Mouse (Mus musculus) retina, postnatal 1 day (tissue): Measurements from ENCODE around the gene Hacl1.
"Not testable (repeated sequence)": the region's sequence is repeated elsewhere in the genome, so short reads cannot be mapped to it uniquely, and the experiment has no call there.

Experiments used
- DNase-seq: peaks from one replicate; pipeline ENCODE4 v3.0.0-alpha.2; 2012

Hacl1 gene

DNA sequence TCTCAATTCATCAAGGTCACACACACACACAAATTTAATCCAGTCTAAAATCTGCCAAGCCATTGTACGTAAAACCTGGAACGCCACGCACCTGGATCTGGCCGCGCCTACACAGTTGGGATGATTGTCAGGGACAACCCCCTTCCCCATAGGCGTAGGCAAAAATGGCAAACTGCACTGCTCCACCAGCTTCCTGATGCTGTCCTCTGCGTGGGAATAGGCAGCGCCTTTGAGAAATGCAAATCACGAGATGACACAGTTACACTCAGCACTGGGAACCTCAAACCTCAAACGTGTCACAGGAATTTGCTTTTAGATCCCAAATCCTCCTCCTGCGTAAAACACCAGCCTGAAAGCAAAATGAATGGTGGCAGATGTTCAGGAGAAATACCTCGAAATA lies 18.3 kb downstream of the Hacl1 start:
- no peak for DNase-seq

DNA sequence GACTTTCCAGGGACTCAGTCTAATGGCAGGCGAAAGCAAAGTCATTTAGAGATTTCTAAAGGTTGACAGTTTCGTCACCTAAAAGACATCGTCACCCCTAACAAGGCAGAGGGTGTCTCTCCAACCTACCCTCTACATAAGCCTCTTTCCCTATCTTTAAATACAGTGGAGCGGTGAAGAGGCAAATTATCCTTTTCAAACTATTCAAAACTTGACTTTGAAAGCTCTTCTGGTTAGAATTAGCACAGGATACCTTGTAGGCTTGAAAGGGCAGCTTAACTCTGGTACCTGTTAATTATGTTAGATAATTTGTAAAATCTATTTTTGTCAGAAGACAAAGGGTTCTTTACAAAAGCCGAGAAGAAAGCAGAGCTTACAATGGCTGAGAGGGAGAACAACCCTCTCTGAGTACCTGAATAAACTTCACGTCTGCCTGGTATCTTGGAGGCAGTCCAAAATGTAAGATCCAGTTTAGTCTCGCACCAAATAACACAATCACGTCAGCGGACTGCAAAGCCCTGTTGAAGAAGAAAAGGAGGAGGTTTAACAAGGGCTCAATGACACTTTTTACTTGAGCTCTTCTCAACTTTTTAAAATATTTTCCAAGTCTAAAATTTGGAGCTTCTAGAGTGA lies 20.4 kb downstream of the Hacl1 start:
- no peak for DNase-seq

DNA sequence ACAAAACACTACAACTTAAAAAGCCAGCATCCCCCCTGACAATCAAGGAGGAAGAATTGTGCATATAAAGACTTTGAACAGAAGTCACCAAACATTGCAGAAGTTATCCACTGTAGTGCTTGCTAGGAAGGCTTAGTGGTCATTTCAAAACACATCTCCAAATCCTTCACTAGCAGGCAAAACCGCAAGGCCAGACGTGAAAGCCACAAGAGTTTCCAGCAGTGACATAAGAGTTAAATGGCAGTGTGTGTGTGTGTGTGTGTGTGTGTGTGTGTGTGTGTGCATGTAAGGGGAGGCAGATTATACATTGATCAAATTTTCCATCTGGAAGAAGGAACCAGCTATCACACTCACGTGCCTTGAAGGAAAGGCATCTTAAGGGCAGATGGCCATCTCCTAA lies 23.1 kb downstream of the Hacl1 start:
- DNase-seq = no peak

DNA sequence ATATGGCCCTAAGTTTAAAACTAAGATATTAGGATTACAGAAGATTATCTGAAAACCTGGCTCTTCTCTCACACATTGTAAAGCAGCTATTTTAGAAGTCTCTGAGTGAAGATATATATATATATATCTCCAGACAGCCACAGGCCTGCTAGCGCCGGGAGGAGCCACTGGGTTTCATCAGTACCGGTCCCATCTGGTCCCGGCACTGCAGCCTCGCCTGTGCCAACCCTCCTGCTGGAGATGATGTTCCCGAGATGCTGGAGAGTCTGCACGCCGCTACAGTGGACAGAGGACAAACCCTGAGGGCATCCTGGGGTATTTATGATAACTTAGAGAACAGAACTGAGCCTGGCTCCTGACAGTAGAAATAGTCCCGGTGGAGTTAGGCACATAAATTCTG lies 23.9 kb downstream of the Hacl1 start:
- no peak for DNase-seq

DNA sequence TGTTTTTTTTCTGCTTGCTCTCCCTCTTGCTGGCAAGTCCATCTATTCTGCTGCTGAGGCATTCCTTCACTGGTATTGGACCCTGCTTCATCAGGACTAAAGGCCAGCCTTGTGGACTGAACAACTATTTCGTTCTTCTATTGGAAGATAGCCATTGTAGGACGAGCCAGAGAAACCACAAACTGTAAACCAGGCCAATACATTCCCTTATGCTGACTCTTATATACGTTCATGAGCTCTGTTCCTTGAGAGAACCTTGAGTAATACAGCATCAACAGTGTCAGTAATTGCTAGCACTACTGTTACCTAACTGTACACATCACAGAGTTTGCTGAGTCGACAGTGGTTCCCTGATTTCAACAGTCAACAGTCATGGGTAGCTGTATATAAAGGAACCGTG lies 27.4 kb downstream of the Hacl1 start:
- DNase-seq = no peak

DNA sequence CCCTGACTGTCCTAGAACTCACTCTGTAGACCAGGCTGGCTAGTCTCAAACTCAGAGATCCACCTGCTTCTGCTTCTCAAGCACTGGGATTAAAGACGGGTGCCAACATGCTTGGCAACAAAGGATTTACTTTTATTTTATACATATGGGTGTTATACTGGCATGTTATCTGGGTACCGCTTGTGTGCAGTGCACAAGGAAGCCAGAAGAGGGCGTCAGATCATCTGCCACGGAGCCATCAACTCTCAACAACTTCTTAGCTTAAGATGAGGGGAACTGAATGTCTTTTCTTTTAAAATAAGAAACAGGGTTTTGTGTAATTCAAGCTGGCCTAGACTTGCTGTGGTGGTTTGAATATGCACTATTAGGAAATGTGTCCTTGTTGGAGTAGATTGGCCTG lies 29.1 kb downstream of the Hacl1 start:
- no peak for DNase-seq

DNA sequence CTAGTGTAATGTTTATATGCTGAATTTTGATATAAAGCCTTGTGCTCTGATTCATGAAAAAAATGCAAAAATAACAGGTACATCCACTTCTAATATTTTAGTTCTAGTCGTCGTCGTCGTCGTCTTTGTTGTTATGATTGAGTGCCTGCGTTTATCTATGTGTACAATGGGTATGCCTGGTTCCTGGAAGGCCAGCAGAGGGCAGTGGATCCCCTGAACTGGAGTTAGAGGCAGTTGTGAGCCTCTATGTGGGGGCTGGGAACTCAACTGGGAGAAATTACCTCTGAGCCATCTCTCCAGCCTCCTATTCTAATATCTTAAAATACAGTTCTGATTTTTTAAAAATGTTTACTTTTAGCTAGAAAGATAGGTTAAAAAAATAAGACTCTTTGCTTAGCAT lies 35.6 kb downstream of the Hacl1 start:
- no peak for DNase-seq

DNA sequence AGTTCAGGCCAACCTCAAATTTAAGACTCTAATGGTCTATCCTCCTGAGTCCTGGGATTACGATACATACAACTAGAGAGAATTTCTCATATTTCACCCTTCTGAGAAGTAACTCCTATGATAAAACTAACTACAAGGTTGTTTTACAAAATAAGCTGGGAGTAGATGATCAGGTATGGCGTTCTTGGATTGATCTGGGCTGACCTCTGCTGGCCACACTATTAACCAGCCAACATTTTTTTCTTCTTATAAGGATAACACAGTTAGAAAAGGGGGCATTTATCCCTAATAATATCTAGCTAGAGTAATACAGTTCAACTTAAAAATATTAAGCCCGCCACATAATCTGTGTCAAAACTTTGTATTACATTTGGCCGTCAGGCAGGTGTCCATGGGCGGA lies 36.2 kb downstream of the Hacl1 start:
- peak; percentile 6 for DNase-seq

DNA sequence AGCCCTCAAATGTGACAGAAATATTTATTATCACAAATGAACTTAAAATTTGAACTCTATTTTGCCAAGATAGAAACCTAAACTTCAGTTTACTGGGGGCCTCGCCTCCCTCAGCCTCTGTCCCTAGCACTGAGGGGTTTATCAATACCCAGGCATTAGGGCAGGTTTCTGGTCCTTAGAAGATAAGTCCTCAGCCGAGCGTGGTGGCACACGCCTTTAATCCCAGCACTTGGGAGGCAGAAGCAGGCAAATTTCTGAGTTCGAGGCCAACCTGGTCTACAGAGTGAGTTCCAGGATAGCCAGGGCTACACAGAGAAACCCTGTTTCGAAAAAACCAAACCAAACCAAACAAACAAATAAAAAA lies 38.5 kb downstream of the Hacl1 start:
- DNase-seq = not testable (repeated sequence)

DNA sequence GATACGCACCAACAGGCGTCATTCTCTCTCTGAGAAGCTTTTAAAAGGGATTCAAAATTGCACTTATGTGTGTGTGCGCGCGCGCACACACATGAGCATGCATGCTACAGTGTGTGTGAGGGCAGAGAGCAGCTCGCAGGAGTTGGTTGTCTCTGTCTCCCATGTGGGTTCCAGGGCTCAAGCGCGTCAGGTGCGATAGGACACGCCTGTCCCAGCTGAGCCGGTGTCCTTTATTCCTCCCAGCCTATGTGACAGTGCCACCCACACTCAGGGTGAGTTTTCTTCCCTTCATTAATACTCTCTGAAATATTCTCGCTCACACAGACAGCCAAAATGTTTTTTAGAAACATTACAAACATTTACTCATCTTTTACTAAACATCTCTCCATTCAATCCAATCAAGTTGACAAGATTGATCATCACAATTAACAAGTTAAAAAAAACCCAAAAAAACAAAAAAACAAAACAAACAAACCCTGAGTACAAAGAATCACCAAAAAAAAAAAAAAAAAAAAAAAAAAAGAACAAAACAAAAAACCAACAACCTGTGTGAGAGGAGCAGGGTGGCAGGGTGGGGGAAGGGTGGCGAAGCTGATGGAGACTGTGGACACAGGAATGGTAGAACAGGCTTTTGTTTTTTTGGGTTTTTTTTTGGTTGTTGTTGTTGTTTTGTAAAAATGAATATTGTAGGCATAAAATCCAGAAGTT lies 39.0 kb downstream of the Hacl1 start:
- no peak for DNase-seq

DNA sequence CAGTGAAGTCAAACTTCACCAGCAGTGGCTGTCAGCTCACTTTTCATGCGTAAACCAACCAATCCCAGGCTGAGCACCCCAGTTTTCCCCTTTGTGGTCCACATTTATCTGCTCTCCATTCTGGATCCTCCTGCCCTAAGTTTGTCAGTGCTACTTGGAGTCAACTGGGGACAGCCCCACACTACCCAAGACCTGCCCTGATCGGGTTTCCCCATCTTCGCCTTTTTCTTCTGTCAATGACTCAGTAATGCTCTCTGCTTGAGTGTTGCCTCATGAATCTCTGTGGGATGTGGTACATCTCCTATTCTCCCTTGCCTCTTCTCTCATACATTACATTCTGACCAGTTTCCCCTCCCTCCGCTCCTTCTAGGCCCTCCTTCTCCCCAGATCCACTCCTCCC lies 43.6 kb downstream of the Hacl1 start:
- no peak for DNase-seq

DNA sequence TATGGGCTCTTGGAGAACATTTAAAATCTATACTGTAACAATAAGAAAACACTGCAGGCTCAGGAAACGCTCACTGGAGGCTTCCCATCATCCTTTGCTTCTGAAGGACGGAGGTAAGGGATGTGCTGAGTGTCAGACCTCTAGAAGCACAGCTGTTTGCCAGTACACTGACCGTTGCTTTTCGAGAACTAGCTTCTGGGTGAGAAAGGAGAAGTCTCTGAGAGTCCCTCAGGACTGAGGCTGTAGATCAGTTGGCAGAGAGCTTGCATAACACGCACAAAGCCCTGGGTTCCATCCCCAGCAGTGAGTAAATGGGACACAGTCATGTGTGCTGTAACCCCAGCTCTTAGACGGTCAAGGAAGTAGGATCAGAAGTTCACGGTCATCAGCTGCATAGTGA lies 44.7 kb downstream of the Hacl1 start:
- DNase-seq = no peak

DNA sequence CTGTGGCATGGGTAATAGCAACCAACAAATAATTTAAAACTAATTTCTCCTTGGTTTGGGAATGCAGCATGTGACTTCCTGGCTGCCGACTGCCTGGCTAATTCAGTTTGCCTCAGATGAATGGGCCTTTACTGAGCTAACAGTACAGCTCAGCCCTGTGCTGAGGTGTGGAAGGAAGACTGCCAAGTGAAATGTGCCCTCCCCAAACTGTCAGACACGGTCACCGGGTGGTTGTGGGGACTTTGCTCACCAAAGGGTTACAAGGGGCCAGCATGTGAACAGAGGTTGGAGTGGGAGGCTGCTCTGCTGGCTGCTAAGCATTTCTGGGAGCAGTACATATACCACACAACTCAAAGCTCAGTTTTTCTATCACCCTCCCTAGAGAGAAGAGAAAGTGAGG lies 46.4 kb downstream of the Hacl1 start:
- no peak for DNase-seq

DNA sequence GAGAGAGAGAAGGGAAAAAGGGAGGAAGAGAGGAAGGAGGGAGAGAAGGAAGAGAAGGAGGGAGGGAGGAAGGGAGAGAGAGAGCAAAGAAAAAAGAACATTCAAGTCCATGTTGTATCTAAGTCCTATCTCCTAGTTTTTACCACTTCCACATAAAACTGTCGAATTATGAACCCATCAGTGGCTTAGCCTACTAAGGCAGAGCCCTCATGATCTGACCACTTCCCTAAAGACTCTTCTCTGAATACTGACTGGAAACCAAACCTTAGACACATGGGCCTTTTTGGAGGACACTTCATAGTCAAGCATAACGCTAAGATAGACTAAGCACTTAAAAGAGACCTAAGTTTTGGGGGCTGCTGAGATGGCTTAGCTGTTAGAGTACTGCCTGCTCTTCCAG lies 48.0 kb downstream of the Hacl1 start:
- DNase-seq = no peak

DNA sequence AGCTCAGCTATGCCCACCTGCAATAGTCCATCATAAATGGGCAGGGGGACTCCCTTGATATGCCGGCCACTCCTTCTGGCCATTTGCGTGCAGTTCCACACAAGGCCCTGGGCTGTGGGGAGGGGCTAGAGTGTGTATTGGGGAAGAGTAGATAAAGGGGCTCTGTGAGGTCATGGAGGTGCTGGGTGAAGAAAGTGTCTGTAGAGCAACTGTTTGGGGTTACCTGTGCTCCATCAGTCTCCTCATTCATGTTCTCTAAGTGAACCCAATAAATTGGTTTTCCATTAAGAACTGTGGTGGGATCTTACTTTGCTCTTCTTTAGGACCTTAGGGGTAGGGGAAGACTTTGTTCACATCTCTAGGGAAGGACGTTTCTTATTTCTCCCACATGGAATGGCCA lies 49.8 kb downstream of the Hacl1 start, which contains the start of gene Colq:
Colq (minus strand) TSS at position 101 of the 400 bp plus-strand sequence.
- DNase-seq = no peak

DNA sequence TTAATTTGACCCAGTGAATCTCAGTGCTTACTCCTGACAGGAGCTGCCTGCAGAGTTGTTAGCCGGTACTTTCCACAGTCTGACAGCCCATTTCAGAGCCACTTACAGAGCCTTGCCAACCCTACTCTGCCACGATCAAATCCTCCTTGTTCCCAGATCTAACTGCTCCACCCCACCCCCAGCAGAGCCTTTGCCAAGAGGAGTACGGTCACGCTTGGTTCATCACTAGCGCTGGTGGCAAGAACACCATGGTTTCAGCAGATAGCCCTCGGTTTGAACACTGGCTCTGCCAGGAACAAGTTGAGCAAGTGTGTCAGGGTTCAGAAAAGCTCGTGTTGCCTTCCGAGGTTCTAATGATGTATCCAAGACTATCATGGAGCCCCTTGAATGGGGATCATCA lies 54.6 kb downstream of the Hacl1 start:
- no peak for DNase-seq

DNA sequence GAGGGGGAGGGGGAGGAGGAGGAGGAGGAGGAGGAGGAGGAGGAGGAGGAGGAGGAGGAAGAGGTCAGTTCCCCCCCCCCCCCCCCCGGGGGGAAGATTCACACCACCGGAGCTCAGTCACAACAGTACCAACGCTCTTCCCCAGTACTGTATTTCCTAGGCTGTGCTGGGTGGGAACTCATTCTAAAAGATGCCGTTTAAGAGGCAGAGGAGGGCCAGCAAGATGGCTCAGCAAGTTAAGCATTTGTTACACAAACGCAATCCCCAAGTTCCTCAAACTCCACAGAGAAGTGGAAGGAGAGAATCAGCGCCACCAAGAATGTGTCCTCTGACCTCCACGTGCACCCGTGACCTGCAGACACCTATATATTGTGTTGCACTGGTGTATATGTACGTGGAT lies 58.0 kb downstream of the Hacl1 start:
- DNase-seq = no peak

DNA sequence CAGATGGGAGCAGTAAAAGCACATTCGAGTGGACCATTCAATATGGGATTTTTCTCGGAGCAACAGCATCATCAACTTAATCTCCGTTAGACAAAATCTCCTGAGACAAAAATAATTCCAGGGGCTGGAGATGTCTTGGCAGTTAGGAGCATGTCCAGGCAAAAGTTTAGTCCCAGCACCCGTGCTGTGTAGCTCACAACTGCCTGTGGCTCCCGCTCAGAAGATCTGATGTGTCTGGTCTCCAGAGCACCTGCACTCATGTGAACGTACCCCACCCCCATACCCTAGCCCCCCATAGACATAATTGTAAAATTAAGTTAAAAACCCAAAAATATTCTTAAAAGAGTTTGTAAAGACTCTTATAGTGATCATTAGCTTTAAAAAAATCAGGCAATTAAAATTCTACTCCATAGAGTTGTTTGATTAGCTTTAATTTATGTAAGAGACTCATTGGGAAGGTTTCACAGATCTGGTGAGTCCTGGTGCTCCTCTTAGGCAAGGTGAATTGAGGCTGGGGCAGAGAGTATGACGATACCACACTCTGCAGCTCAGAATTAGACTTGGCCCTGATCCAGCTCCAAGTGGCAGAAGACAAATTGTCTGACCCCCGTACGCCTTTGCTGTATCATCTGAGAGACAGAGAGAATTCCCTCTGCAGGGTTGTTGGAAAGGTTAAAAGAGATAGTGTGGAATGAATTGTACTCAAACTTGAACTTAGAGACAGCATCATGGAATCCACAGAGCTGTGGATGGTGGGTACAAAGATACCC lies 62.9 kb downstream of the Hacl1 start:
- DNase-seq = no peak

DNA sequence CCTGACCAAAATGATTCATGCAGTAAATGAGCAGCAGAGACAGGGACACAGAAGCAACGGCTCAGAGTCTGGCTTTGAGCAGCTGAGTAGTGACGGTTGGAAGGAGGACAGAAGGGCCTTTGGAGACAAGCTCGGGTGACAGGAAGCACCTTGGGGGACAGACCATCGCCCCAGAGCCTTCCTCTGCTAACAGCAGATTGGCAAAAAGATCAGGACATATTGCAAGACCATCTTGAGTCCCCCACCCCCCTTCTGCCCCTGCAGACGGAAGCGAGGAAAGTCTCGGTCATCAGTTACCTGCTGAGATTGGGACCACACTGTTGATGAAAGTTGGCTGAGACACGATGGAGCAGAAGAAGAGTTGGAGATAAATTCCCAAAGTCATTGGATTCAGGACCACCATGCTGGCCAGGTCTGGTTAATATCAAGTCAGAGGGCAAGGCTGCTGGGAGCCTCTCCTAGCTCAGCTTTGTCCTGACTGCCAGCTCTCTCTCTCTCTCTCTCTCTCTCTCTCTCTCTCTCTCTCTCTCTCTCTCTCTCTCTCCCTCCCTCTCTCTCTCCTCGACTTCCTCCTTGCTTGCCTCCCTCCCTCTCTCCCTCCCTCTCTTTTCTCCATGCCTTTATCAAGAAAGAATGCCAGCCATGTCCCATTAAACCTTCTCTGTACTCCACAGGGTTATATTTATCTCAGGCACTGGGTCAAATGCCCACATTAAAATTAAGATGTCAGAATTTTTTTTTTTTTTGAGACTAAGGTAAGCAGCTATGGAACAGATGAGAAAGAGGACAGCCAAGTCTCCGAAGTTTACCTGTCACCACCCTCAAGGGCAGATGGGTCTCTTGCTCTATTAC lies 64.0 kb downstream of the Hacl1 start:
- DNase-seq = no peak

DNA sequence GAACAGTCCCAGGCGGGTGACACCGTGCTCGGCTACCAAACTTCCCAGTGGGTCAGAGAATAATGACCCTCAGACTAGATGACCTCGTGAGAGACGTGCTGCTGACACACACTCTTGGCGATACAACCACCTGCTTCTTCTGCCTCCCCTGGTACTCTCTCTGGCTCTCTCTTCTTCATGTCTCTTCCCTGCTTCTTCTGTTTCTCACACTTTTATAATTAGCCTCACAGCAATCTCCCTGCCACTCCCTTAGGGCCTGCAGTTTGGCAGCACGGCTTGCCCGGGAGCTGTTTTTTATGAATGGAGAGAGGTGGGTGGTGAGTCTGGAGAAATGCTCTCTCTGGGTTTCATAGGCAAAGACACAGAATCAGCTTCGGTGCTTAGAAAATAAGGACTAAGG lies 65.2 kb downstream of the Hacl1 start:
- no peak for DNase-seq

DNA sequence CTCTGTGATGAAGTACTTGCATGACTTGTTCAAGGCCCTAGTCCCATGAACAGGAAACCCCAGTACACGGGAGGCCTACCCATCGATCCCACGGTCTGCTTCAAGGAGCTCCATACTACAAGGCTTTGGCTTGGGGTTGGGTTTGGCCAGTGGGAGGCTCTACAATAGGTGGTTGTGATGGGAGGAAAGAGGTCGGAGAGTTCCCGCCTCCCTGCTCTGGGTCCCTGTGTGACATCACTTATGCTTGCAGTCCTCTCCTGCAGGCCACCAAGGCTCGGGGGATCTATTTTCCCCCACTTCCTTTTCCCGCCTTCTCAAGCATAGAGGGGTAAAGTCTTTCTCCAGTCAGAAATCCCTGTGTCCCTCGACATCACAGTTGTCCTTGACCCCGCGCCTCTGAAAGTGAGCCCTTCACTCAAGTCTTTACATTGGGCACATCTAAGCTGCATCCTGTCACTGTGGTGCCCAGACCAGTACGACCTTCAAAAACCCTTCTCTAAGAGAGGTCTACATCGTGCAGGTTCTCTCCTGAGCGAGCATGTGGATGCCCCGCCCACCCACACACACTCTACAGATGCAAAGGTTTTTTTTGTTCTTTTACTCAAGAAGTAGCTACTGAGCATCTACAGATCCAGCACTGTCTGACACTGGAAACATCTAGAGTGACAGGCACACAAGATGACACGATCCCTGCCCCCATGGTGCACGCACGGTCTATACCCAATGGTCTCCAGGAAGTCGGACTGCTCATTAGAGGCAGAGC lies 66.0 kb downstream of the Hacl1 start:
- no peak for DNase-seq

DNA sequence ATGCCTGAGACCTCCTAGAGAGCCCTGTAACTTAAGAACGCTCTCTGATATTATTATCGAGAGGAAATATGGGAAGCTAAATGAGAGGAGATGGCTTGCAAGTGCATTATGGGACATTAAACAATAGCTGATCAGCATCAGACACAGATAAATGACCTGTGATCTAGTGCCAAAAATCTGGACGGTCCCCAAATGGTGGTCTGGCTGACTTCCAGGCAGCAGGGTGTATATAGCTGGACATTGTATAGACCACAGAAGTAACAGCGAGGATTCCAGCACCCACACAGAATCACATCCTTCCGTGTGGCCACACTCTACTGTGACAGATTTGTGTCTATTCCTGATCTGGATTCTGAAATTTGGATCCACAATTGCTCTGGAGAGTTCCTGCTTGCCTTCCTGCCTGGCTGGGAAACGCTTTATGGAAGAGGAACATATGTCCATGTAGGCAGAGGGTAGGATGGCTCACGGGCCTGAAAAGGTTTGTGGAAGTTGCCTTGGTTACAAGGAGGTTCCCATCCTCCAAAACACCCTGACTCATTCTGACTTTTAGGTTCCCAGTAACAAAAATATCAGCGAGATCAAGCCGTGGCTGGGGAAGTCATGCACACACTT lies 68.4 kb downstream of the Hacl1 start:
- no peak for DNase-seq
